Mouse (Mus musculus) retina, adult 2 months (tissue): ENCODE measurements around the gene Rhbdd2.
"Not testable (repeated sequence)": the region's sequence is repeated elsewhere in the genome, so short reads cannot be mapped to it uniquely, and the experiment has no call there.

Source experiments
- DNase-seq: peaks from one replicate; pipeline ENCODE4 v3.0.0-alpha.2; 2012; ENCODE audit warnings: low read depth, low spot score

The Rhbdd2 gene

GRCm38 (mm10) chr5:135632117-135632796, at the start of gene Rhbdd2:
Gene Rhbdd2 (plus strand): TSS chr5:135632618.
- peak; percentile 97 for DNase-seq

- DNase-seq = no peak
Observed at GRCm38 (mm10) chr5:135585691-135586090, 46.7 kb upstream of the Rhbdd2 start.

- DNase-seq = no peak
Observed at GRCm38 (mm10) chr5:135587764-135588163, 44.7 kb upstream of the Rhbdd2 start.

- DNase-seq = no peak
Observed at GRCm38 (mm10) chr5:135589996-135590784, 42.2 kb upstream of the Rhbdd2 start.

- not testable (repeated sequence) for DNase-seq
Observed at GRCm38 (mm10) chr5:135604643-135605042, 27.8 kb upstream of the Rhbdd2 start.

GRCm38 (mm10) chr5:135606717-135607116, 25.7 kb upstream of the Rhbdd2 start:
- not testable (repeated sequence) for DNase-seq

- no peak for DNase-seq
Observed at GRCm38 (mm10) chr5:135607581-135607980, 24.8 kb upstream of the Rhbdd2 start.

GRCm38 (mm10) chr5:135609794-135610193, 22.6 kb upstream of the Rhbdd2 start:
- no peak for DNase-seq

GRCm38 (mm10) chr5:135619741-135620140, 12.7 kb upstream of the Rhbdd2 start:
- not testable (repeated sequence) for DNase-seq

GRCm38 (mm10) chr5:135620526-135620925, 11.9 kb upstream of the Rhbdd2 start:
- no peak for DNase-seq

GRCm38 (mm10) chr5:135621725-135622124, 10.7 kb upstream of the Rhbdd2 start:
- DNase-seq = no peak

- DNase-seq = no peak
Observed at GRCm38 (mm10) chr5:135623006-135623563, 9.3 kb upstream of the Rhbdd2 start.

- DNase-seq = no peak
Observed at GRCm38 (mm10) chr5:135628916-135629315, 3.5 kb upstream of the Rhbdd2 start.

GRCm38 (mm10) chr5:135629401-135629800, 3.0 kb upstream of the Rhbdd2 start:
- DNase-seq = no peak

- DNase-seq = peak; percentile 54
Observed at GRCm38 (mm10) chr5:135630598-135630997, 1.8 kb upstream of the Rhbdd2 start.

- DNase-seq = no peak
Observed at GRCm38 (mm10) chr5:135632797-135633144, 353 bp downstream of the Rhbdd2 start.

GRCm38 (mm10) chr5:135639760-135640458, 7.5 kb downstream of the Rhbdd2 start:
- no peak for DNase-seq

- no peak for DNase-seq
Observed at GRCm38 (mm10) chr5:135640459-135640789, 8.0 kb downstream of the Rhbdd2 start.

GRCm38 (mm10) chr5:135641028-135641427, 8.6 kb downstream of the Rhbdd2 start:
- no peak for DNase-seq

GRCm38 (mm10) chr5:135642686-135643551, 10.5 kb downstream of the Rhbdd2 start:
- no peak for DNase-seq

- no peak for DNase-seq
Observed at GRCm38 (mm10) chr5:135643552-135643842, 11.1 kb downstream of the Rhbdd2 start.
